Mouse (Mus musculus): ENCODE measurements around the gene Mcee. TPM values are rescaled to one million over a fixed set of nuclear protein-coding genes. Genes with fewer than 3 reads are reported as not detected.

Mcee gene
- total RNA-seq, 1 experiment: 14.4 TPM

DNA sequence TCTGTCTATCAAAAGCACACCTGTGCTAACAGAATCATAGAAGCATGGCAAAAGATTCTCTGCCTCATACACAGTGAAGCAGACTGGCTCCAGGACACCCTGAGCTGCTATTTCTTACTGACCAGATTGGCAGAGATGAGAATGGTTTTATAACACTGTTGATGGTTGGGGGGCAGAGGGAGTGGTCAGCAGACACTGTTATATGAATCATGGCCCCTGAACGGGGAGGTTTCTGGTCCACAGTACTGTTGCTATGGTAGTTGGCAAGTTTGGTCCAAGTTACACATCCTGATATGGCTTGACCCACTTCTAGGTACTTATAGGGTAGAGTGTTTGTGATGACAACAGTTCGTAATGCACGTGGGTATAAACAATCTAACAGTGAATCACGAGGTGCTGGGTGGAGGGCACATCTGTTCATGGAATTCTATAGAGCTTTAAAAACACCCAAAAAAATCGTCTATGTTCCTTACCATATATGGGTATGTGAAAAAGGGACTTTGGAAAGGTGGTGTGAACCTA, 59.5 kb downstream of the Mcee start:
- in situ Hi-C loops (cut with MboI; ENCODE audit: low sequenced_read_pairs in 2 of 2, unreplicated experiment in 2 of 2): no loop called here
- H3K9me3 ChIP-seq (ENCODE audit: control insufficient read depth, insufficient read depth, low read depth, low read length): no peaks in the 10 kb centered on the region
- no peak for TF ChIP-seq HCFC1 (IDR thresholded peaks at IDR 0.05; ENCODE audit: borderline replicate concordance, insufficient read depth, low read length)
- TF ChIP-seq ZNF384 (IDR thresholded peaks at IDR 0.05; ENCODE audit: low read depth, low read length): no peak
- no peak for TF ChIP-seq CHD2 (IDR thresholded peaks at IDR 0.05; ENCODE audit: low read depth, low read length)
- TF ChIP-seq MAFK (IDR thresholded peaks at IDR 0.05; ENCODE audit: insufficient read depth, low read depth, low read length): no peak
- no peak overlapping the region for H3K27ac ChIP-seq (ENCODE audit: insufficient read depth, low read depth, low read length, poor library complexity, severe bottlenecking)
- H3K36me3 ChIP-seq (ENCODE audit: control insufficient read depth, insufficient read depth, low read length, poor library complexity, severe bottlenecking): no peaks in the 10 kb centered on the region
- no peak for DNase-seq (ENCODE audit: low read depth, low spot score)
- no peaks in the 10 kb centered on the region for H3K4me1 ChIP-seq (ENCODE audit: control insufficient read depth in 2 of 2, insufficient read depth in 2 of 2, low read length in 2 of 2, poor library complexity in 1 of 2)
- no peak overlapping the region for H3K9ac ChIP-seq (ENCODE audit: insufficient read depth, low read depth, low read length, poor library complexity, severe bottlenecking)
- H3K4me3 ChIP-seq (ENCODE audit: insufficient read depth in 1 of 2, low read depth in 1 of 2, low read length in 2 of 2, poor library complexity in 1 of 2, severe bottlenecking in 1 of 2): no peak overlapping the region

DNA sequence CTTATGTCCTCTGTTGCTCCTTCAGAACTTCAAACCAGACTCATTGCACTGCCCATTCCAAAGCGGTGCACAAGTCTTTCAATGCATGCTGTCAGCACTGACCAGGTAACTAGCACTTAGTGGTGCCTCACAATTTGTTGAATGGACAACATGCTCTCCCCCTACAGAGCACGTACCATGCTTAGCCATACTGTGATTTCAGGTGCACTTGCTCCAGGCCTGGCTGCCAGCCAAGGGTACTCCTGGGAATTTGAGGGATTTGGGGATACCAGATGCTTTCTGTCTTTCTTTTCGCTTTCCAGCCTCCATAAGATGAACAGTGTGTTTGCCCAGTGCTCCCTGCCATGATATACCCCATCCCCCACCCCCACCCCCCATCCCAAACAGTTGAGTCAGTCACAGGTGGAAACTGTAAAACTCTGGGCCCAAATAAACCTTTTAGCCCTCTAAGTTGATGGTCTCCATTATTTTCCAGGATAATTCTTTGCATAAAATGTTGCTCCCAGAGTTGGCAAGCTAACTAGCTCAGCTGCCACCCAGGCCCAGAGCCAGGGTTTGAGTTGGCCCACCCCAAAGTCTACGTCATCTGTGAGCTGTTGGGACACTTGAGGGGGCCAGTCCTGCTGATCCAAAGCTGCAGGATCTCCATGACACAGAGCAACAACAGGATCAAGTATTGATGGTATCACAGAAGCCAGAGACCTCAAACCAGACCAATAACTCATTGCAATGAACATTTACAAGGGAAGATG, 60.2 kb downstream of the Mcee start:
- Histone ChIP-seq H3K9ac (ENCODE audit: insufficient read depth, low read depth, low read length, poor library complexity, severe bottlenecking) (no peak overlapping the region), H3K36me3 (ENCODE audit: control insufficient read depth, insufficient read depth, low read length, poor library complexity, severe bottlenecking) (no peaks in the 10 kb centered on the region), H3K4me1 (ENCODE audit: control insufficient read depth in 2 of 2, insufficient read depth in 2 of 2, low read length in 2 of 2, poor library complexity in 1 of 2) (no peaks in the 10 kb centered on the region), H3K9me3 (ENCODE audit: control insufficient read depth, insufficient read depth, low read depth, low read length) (no peaks in the 10 kb centered on the region), H3K4me3 (ENCODE audit: insufficient read depth in 1 of 2, low read depth in 1 of 2, low read length in 2 of 2, poor library complexity in 1 of 2, severe bottlenecking in 1 of 2) (no peak overlapping the region), H3K27ac (ENCODE audit: insufficient read depth, low read depth, low read length, poor library complexity, severe bottlenecking) (no peak overlapping the region)
- in situ Hi-C loops (cut with MboI; ENCODE audit: low sequenced_read_pairs in 2 of 2, unreplicated experiment in 2 of 2): no loop called here
- TF ChIP-seq ZC3H11A (IDR thresholded peaks at IDR 0.05; ENCODE audit: borderline replicate concordance, low read depth, low read length) (no peak), HCFC1 (IDR thresholded peaks at IDR 0.05; ENCODE audit: borderline replicate concordance, insufficient read depth, low read length) (no peak), ZNF384 (IDR thresholded peaks at IDR 0.05; ENCODE audit: low read depth, low read length) (no peak), CHD2 (IDR thresholded peaks at IDR 0.05; ENCODE audit: low read depth, low read length) (no peak), MAFK (IDR thresholded peaks at IDR 0.05; ENCODE audit: insufficient read depth, low read depth, low read length) (no peak)
- no peak for DNase-seq (ENCODE audit: low read depth, low spot score)

DNA sequence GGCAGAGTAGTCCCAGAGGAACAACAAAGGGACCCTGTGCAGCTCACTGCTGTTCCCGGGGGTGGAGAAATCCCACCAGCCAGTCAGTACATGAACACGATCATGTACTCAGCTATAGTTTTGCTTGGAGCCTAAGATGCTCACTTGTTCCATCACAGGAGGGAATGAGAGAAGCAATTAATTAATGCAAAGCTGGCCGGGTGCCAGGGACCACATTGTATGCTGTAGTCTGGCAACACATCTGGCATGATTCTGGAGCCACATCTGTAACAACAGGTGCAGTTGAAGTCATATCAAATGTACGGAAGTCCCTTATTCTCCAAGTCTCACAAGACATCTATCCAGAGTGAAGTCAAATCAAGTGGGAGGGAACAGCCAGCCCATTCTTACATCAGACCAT, 63.8 kb downstream of the Mcee start:
- in situ Hi-C loops (cut with MboI; ENCODE audit: low sequenced_read_pairs in 2 of 2, unreplicated experiment in 2 of 2): no loop called here
- no peak for TF ChIP-seq MAFK (IDR thresholded peaks at IDR 0.05; ENCODE audit: insufficient read depth, low read depth, low read length)
- TF ChIP-seq CHD2 (IDR thresholded peaks at IDR 0.05; ENCODE audit: low read depth, low read length): no peak
- TF ChIP-seq ZNF384 (IDR thresholded peaks at IDR 0.05; ENCODE audit: low read depth, low read length): no peak
- TF ChIP-seq HCFC1 (IDR thresholded peaks at IDR 0.05; ENCODE audit: borderline replicate concordance, insufficient read depth, low read length): no peak
- TF ChIP-seq ZC3H11A (IDR thresholded peaks at IDR 0.05; ENCODE audit: borderline replicate concordance, low read depth, low read length): no peak
- DNase-seq (ENCODE audit: low read depth, low spot score): no peak
- Histone ChIP-seq H3K4me1 (ENCODE audit: control insufficient read depth in 2 of 2, insufficient read depth in 2 of 2, low read length in 2 of 2, poor library complexity in 1 of 2) (no peaks in the 10 kb centered on the region), H3K27ac (ENCODE audit: insufficient read depth, low read depth, low read length, poor library complexity, severe bottlenecking) (no peak overlapping the region), H3K4me3 (ENCODE audit: insufficient read depth in 1 of 2, low read depth in 1 of 2, low read length in 2 of 2, poor library complexity in 1 of 2, severe bottlenecking in 1 of 2) (no peak overlapping the region), H3K9ac (ENCODE audit: insufficient read depth, low read depth, low read length, poor library complexity, severe bottlenecking) (no peak overlapping the region), H3K9me3 (ENCODE audit: control insufficient read depth, insufficient read depth, low read depth, low read length) (no peaks in the 10 kb centered on the region), H3K36me3 (ENCODE audit: control insufficient read depth, insufficient read depth, low read length, poor library complexity, severe bottlenecking) (no peaks in the 10 kb centered on the region)

DNA sequence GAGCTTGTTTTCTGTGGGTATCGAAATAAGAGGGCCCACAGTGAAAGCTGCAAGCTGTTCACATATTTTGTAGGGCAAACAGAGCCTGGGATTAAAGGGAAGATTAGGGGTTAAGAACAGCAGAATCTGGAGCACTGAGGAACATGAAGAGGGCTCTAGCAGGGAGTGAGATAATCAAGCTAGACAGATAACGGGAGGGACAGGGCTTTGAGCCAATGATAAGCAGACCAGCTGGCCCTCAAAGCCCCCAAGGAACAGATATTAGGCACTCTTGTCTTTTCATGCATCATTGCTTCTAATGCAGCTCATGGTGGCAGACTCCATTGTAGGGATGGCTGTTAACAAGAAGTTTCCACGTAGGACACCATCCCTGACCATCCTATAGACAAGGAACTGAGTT, 64.3 kb downstream of the Mcee start:
- no peak overlapping the region for H3K4me3 ChIP-seq (ENCODE audit: insufficient read depth in 1 of 2, low read depth in 1 of 2, low read length in 2 of 2, poor library complexity in 1 of 2, severe bottlenecking in 1 of 2)
- H3K36me3 ChIP-seq (ENCODE audit: control insufficient read depth, insufficient read depth, low read length, poor library complexity, severe bottlenecking): no peaks in the 10 kb centered on the region
- no peak overlapping the region for H3K9ac ChIP-seq (ENCODE audit: insufficient read depth, low read depth, low read length, poor library complexity, severe bottlenecking)
- H3K9me3 ChIP-seq (ENCODE audit: control insufficient read depth, insufficient read depth, low read depth, low read length): no peaks in the 10 kb centered on the region
- no peaks in the 10 kb centered on the region for H3K4me1 ChIP-seq (ENCODE audit: control insufficient read depth in 2 of 2, insufficient read depth in 2 of 2, low read length in 2 of 2, poor library complexity in 1 of 2)
- in situ Hi-C loops (cut with MboI; ENCODE audit: low sequenced_read_pairs in 2 of 2, unreplicated experiment in 2 of 2): no loop called here
- no peak overlapping the region for H3K27ac ChIP-seq (ENCODE audit: insufficient read depth, low read depth, low read length, poor library complexity, severe bottlenecking)
- no peak for DNase-seq (ENCODE audit: low read depth, low spot score)
- no peak for TF ChIP-seq HCFC1 (IDR thresholded peaks at IDR 0.05; ENCODE audit: borderline replicate concordance, insufficient read depth, low read length)
- TF ChIP-seq ZC3H11A (IDR thresholded peaks at IDR 0.05; ENCODE audit: borderline replicate concordance, low read depth, low read length): no peak
- TF ChIP-seq MAFK (IDR thresholded peaks at IDR 0.05; ENCODE audit: insufficient read depth, low read depth, low read length): no peak
- TF ChIP-seq ZNF384 (IDR thresholded peaks at IDR 0.05; ENCODE audit: low read depth, low read length): no peak
- no peak for TF ChIP-seq CHD2 (IDR thresholded peaks at IDR 0.05; ENCODE audit: low read depth, low read length)

All from ES-E14 (cell line).